Mouse (Mus musculus) MEL-GATA-1-ER (cell line): Measurements from ENCODE around the gene Ogn.
A peak's percentile ranks its signal among the peaks of the same experiment; 100 is the strongest.
"Not testable (repeated sequence)": the region's sequence is repeated elsewhere in the genome, so short reads cannot be mapped to it uniquely, and the experiment has no call there.

Source experiments
- DNase-seq: peaks from one replicate; pipeline ENCODE4 v3.0.0-alpha.2; 2012; ENCODE audit warnings: low read depth; ENCODE audit errors: extremely low read depth

Ogn gene

DNA sequence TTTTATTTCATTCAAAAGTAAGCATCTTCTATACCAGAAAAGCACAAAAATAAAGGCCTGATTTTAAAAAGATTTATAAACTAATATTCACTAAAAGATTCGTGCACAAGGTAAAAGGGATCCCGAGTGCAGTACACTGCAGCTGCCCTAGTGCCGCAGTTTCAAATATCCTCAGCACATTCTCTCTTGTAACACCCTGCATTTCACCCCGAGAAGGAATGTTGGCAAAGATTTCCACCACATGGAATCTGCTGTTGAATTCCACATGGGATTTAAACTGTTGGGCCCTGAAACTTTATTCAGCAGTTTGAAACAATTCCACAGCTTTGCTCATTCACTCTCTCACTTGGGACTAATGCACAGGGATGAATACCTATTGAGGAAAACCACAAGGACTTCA, at the start of gene Ogn:
Gene Ogn, plus strand, starts transcription at position 333 of the 400 bp plus-strand sequence.
- no peak for DNase-seq

DNA sequence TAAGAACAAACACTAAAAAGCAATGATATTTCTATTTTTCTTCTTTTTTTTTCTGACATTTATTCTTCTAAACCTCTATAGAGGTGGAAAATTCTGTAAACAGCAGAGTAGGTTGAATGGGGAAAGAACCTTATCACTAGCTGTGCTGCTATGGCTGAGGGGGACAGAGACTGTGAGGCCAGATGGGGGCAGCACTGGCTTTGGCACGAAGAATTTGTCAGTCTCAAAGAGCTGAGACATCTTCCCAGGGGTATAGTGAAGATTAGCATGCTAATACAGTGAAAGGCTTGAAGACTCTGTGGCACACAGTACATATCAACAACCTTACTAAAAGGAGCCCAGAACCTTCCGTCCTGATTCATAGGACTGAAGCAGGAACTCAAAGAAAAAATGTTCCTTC, 48.7 kb upstream of the Ogn start:
- peak; percentile 51 for DNase-seq

- DNase-seq: peak; percentile 81
These were observed 47.0 kb upstream of the Ogn start for GRCm38 (mm10) chr13:49560886-49561285.

DNA sequence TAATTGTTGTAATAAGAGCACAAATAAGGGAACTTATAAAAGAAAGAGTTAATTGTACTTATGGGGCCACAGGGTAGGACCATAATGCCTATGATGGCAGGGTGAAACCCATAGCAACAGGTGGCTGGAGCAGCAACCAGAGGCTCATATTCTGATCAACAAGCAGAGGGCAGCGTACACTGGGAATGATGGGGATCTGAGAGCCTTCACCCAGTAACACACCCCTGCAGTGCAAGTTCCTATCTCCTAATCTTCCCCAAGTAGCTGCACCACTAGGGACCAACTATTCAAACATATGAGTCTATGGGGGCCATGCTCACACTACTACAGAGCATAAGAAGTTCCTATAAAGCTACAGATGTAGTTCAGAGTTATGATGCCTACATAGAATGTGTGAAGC, 43.5 kb upstream of the Ogn start:
- DNase-seq: no peak

DNA sequence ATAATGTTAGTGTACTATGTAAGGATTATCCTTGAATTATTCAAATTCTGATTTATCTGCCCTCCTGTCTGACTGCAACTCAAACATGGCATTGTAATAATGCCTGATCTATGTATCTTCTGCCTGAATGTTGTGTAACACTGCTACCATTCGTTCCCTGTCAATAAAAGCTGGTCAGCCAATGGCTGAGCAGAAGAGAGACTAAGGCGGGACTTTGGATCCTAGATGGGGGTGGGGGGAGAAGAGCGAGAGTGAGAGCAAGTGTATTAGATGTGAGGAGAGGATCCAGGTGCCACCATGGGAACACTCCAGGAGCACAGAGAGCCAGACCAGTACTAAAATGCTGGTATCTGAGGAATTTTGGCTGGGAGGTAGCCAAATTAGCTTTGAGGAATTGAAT, 37.5 kb upstream of the Ogn start:
- no peak for DNase-seq

DNA sequence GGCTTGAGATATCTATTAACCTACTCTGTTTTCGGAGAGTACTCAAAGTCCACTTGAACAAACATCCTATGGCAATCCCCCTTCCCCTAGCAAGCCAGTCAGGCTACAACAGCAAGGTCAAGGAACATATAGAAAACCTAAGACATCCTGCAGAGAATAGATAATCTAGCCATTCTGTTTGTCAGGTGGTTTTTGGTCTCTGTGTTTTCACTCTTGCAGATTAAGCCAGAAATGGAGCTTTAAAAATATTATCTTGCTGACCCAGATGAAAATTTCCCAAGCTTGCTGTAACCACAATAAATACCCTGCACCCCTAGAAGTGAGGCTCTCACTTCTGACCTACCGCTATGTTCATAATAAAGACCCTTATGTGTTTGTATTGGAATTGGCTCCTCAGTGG, 36.4 kb upstream of the Ogn start:
- DNase-seq: peak; percentile 85

DNA sequence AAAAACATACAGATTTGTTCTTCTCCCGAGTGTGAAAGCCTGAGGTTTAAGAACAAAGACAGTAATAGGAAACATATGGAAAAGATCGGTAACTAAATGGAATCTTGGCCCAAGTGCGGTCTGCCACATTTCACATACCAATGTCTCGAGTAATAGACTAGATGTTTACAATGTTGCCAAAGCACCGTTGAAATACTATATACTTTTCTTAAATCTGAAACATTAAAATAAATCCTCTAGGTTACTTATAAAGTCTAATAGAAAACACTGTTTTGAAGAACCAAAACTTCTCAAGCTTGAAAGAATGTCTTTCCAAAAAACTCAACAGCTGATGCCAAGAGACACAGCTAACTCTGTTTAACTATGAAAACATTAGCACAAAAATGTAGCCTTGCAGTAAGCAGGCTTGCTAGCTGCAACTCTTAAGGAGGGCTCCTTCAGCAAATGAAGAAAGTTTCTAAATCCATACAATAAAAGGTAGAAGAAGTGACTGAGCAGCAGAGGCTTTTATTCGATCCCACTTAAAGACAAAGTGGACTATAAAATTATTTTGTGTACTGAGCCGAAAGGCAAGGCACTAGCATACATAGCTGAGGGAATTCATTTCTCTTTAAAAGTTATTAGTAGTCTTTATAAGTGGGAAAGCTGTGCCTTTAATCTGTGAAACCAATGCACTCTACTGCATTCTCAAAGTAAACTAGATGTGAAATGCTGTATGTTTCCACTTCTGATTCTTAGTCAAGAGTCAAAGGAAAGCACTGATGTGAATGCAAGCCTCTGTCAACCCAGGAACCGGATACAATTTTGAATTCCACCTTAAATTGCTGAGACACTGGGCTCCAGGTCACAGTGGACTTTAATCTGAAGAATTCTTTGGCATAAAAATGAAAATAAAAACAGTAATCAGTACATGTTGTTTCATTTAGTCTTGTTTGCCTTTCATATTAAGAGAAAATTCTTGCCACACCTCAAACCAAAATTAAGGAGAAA, 26.0 kb upstream of the Ogn start, which contains the start of gene Omd:
Gene Omd, plus strand, starts transcription at position 922 of the 990 bp plus-strand sequence.
- DNase-seq: no peak

- no peak for DNase-seq
These were observed 24.0 kb upstream of the Ogn start for GRCm38 (mm10) chr13:49583859-49584258.

- no peak for DNase-seq
These were observed 23.4 kb upstream of the Ogn start for GRCm38 (mm10) chr13:49584307-49585005.

DNA sequence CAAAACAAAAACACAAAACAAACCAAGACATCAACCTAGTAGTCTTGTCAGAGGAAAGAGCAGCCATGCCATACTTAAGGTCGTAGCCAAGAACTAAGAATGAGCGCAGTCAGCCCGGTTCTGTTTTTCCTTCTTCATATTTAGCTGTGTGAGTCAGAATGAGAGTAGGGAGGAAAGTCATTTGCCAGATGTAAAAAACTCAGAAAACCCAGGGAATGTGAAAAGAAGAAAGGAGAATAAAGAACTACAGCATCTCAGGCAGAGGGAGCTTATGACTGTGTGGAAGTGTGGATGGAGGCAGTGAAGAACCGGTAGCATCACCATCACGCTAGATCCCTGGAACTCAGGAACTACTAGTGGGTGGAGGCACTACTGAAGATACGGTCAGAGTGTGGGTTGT, 21.8 kb upstream of the Ogn start:
- no peak for DNase-seq

GRCm38 (mm10) chr13:49602541-49602940, 5.3 kb upstream of the Ogn start:
- not testable (repeated sequence) for DNase-seq

- DNase-seq: no peak
These were observed 4.2 kb upstream of the Ogn start for GRCm38 (mm10) chr13:49603603-49604002.

- no peak for DNase-seq
These were observed 910 bp downstream of the Ogn start for GRCm38 (mm10) chr13:49608589-49609322.

DNA sequence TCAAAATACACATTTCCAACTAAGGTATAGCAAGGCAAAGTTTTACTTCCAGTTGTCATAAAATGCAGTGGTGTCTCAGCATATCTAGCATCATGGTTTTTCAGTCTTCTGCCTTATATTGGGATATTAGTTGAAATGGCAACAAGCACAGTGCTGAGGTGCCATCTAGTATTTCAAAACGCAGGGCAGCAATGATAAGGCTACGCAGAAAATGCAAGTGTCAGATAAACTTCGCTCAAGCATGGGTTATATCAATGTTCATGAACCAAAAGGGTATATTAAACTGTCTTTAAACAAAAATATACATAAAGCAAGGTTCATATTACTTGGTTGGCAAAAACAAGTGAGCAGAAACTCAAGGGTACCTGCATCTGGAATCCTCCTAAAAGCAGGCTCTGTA, 9.2 kb downstream of the Ogn start:
- no peak for DNase-seq

DNA sequence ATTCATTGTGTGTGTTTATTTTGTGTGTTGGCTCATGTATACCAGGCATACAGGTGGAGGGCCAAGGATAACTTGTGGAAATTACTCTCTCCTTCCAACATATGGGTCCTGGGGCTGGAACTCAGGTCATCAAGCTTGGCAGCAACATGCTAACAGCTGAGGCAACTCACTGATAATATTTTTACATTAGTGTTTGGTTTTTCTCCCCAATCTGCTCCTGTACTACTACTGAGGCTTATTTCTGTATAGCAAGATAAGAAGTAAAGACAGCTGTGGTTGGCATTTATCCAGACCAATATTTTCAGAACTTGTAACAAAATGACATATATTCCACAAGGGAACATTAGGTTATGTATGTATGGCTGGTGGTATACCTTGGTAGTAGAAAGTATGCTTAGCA, 10.5 kb downstream of the Ogn start:
- DNase-seq: peak; percentile 41

GRCm38 (mm10) chr13:49623216-49623615, 15.4 kb downstream of the Ogn start:
- DNase-seq: no peak

- DNase-seq: no peak
These were observed 20.3 kb downstream of the Ogn start for GRCm38 (mm10) chr13:49628167-49628566.

DNA sequence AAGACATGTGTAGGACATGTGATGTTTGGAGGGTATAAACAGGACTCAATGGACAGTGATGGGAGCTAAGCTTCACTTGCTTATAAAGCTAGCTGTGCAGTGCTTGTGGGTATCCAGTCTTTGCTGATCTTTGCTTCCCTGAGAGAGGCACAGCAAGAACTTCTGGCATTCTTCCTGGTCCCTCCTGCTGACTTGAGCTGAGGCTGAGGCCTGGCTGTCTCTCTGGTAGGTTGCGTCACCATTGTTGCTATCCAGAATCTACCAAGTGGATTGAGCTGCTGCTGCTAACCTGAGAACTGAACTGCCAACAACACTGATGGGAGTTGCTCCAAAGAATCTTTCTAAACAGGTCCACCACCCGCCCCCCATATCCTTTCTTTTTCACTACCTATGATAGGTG, 21.2 kb downstream of the Ogn start:
- no peak for DNase-seq

DNA sequence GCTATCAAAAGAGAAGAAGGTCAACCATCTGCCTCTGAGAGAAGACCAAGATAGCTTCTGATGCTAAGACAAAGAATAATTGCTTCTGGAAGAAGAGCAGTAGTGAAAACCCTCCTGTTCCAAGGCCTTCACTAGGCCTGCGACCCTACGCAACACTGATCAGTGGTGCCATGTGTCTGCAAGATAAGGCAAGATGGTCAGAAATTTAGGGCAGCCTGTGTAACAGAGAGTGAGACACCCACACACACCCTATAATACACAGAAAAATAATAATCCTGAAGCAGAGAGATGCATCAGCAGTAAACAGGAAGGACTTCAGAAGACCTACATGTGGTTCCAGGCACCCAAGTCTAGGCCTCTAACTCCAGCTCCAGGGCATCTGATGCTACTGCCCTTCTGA, 32.1 kb downstream of the Ogn start:
- DNase-seq: no peak

DNA sequence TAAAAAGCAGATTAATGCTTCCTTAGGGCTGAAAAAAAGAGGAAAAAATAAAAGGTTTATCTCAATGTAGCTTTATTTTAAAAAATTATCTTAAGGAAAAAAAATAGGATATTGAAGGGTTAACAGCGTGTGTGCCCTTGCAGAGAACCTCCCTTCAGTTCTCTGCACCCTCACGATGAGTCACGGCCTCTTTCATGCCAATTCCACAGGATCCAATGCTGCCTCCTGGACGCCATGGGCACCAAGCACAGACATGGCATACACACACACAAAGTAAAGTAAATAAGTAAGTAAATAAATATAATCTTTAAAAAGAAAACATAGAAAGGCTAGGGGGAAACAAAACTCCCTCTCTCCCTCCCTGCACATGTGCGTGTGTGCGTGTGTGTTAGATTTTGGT, 34.8 kb downstream of the Ogn start:
- no peak for DNase-seq

- DNase-seq: no peak
These were observed 36.0 kb downstream of the Ogn start for GRCm38 (mm10) chr13:49643669-49644362.
